Mouse (Mus musculus) heart, adult 2 months (tissue): ENCODE data around the gene Sult3a2.

Experiments used
- CTCF ChIP-seq: fragments of 200-600 bp; IDR thresholded peaks from 2 replicates; pipeline ENCODE4 v1.8.1; 2022; ENCODE audit warnings: antibody characterized with exemption, mild to moderate bottlenecking, moderate library complexity
- POLR2A ChIP-seq: fragments of 200-500 bp; IDR thresholded peaks from 2 replicates; pipeline ENCODE4 v1.6.1; 2011; ENCODE audit warnings: mild to moderate bottlenecking, low read depth, low read length, control low read depth; ENCODE audit not compliant: insufficient read depth

- TF ChIP-seq CTCF (no peak), POLR2A (no peak)
Measured at GRCm38 (mm10) chr10:33816923-33817322, 30.4 kb upstream of the Sult3a2 start.
